Mouse (Mus musculus) hindbrain, embryonic 14.5 days (tissue): ENCODE measurements around the gene Ift80. TPM values are rescaled to one million over a fixed set of nuclear protein-coding genes. Genes with fewer than 3 reads are reported as not detected.
A peak's percentile ranks its signal among the peaks of the same experiment; 100 is the strongest.

Experiments used
- ATAC-seq: fragments of 200-750 bp; cut with Nextera tagmentation; 2 replicates; pipeline ENCODE4 v1.8.0; 2017; ENCODE audit warnings: moderate number of reproducible peaks, mild to moderate bottlenecking, moderate TSS enrichment, moderate library complexity; ENCODE audit not compliant: low FRiP score
- DNase-seq: peaks from one replicate; pipeline ENCODE4 v3.0.0-alpha.2; 2015; ENCODE audit warnings: low spot score
- H3K27ac ChIP-seq: fragments of 300-500 bp; sonication (generic); 2 replicates; pipeline ENCODE4 v1.5.1; 2014; ENCODE audit warnings: mild to moderate bottlenecking, moderate library complexity
- H3K27me3 ChIP-seq: fragments of 300-500 bp; sonication (generic); 2 replicates; pipeline ENCODE4 v1.6.1; 2014; ENCODE audit warnings: mild to moderate bottlenecking, low read length, mixed read lengths; ENCODE audit not compliant: control insufficient read depth, insufficient read depth
- H3K36me3 ChIP-seq: fragments of 300-500 bp; sonication (generic); replicated peaks from 2 replicates; pipeline ENCODE4 v1.6.1; 2014; ENCODE audit not compliant: control insufficient read depth, insufficient read depth
- H3K4me1 ChIP-seq: fragments of 300-500 bp; sonication (generic); replicated peaks from 2 replicates; pipeline ENCODE4 v1.6.1; 2014; ENCODE audit warnings: antibody characterized with exemption, low read length, mixed read lengths; ENCODE audit not compliant: control insufficient read depth, insufficient read depth
- H3K4me2 ChIP-seq: fragments of 300-500 bp; sonication (generic); replicated peaks from 2 replicates; pipeline ENCODE4 v1.6.1; 2014; ENCODE audit warnings: mild to moderate bottlenecking, moderate library complexity
- H3K4me3 ChIP-seq: fragments of 300-500 bp; sonication (generic); replicated peaks from 2 replicates; pipeline ENCODE4 v1.5.1; 2014; ENCODE audit warnings: mild to moderate bottlenecking, low read length
- H3K9ac ChIP-seq: fragments of 300-500 bp; sonication (generic); 2 replicates; pipeline ENCODE4 v1.6.1; 2014
- H3K9me3 ChIP-seq: fragments of 300-500 bp; sonication (generic); 2 replicates; pipeline ENCODE4 v1.6.1; 2016; ENCODE audit warnings: low read length; ENCODE audit not compliant: control insufficient read depth
- WGBS: fragments of 180-500 bp; shearing (Covaris S2); extraction: QIAGEN DNeasy Blood & Tissue Kit; methylation state at CpG from one replicate; pipeline ENCODE4 v1.1.7; 2014; 5-methylcytosine and 5-hydroxymethylcytosine counted together
- polyA plus RNA-seq: library from polyadenylated mRNA; unstranded; fragments of >200 nt; fragmentation: Nextera tagmentation; extraction: Ambion mirVana; gene quantifications from 2 replicates; pipeline ENCODE4 v1.2.1, GENCODE M21; 2014

Ift80 gene
- polyA plus RNA-seq, 1 experiment from 2014 or later, result 8.7 TPM

DNA sequence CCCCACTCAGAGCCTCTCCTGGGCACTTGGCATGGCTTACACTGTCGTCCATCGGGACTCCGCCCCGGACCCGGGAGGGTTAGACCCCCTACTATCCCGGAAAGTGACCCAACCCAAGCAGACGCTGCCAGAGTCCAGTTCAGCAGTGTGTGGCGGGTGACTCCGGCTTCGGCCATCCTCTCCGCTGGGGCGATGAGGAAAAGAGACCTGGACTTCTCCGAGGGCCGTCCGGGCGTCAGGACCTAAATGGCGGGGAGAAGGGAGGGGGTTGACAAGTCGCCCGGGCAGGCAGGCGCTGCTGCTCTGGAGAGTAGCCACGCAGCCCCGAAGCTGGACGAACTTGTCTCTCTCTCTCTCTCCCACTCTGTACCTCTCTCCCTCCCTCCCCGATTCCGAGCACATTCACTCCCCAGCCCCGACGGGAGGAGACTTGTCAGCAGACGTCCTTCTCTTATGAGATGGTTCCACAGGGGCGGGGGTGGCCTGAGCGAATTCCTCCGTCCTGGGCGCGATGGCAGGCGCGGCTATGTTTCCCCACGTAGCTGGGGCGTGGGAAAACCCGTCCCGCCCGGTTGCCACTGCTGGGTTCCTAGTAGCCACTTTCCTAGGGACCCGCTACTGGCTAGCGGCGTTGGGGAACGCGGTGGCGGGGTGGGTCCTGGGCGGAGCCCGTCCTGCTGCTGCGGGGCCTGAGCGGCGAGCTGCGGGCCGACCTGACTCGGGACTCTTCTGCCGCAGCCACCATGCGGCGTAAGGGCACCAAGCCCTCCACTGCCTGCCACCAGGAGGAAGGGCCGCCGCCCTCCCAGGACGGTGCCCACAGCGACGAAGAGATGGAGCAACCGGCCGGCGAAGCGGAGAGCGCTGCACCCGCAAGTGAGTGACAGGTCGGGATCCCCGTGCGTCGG is 1.2 kb upstream of the Ift80 start:
- H3K36me3 ChIP-seq, result no peaks in the 10 kb centered on the region
- peak; percentile 17 for ATAC-seq
- under 1% methylated on average over 72 of the region's 72 CpGs for WGBS

DNA sequence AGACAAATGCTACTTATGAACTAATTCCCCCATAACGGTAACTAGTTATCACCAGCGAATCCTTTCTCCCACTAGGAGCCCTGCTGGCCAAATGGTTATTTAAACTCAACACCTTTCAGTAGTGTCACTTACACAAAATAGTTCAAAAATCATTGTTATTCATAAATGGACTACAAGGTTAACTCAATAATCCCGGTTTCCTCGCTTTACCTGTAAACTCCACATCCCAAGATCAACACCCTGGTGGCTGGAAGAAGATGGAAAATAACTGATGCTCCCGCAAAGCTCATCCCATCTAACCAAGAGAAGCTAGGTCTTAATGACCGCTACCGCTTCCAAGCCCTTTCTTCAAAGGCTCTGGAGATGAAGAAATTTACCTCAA is 324 bp downstream of the Ift80 start:
- peak overlapping the region; percentile 62 for H3K9ac ChIP-seq
- 1% methylated on average over 7 of the region's 7 CpGs for WGBS

More for the DNA sequence above, 1.2 kb upstream of the Ift80 start:
- Histone ChIP-seq H3K9ac (peak overlapping the region; percentile 64), H3K4me2 (peak overlapping the region; percentile 96), H3K9me3 (no peaks in the 10 kb centered on the region), H3K27ac (peak overlapping the region; percentile 73), H3K4me1 (no peaks in the 10 kb centered on the region; the same call in 1 of the 2 replicates), H3K4me3 (peak overlapping the region; percentile 67), H3K27me3 (no peaks in the 10 kb centered on the region)
- no peak for DNase-seq

DNA sequence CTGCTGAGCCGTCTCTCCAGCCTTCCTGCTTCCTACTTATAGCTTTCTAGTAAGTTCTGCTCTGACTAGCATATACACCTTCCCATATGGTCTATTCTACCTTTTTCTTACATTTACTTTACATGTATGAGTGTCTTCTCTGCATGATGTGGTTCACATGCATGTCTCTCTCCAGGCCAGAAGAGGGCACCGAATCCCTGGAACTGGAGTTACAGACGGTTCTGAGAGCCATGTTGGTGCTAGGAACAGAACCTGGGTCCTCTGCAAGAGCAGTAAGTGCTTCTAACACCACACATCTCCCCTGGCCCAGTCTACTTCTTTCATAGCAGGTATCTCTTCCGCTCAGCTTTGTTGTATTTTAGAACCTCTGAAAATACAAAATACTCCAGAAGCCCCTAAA is 1.6 kb downstream of the Ift80 start:
- ATAC-seq, result no peak
- no peak overlapping the region for H3K9ac ChIP-seq
- no peaks in the 10 kb centered on the region; the same call in 1 of the 2 replicates for H3K4me1 ChIP-seq
- no peak overlapping the region for H3K4me2 ChIP-seq
- no peaks in the 10 kb centered on the region for H3K9me3 ChIP-seq
- H3K27ac ChIP-seq, result no peak overlapping the region
- DNase-seq, result no peak
- WGBS, result 95% methylated on average over 4 of the region's 4 CpGs
- no peaks in the 10 kb centered on the region for H3K27me3 ChIP-seq
- no peak overlapping the region for H3K4me3 ChIP-seq
- no peaks in the 10 kb centered on the region for H3K36me3 ChIP-seq

More for the DNA sequence above, 324 bp downstream of the Ift80 start:
- peak; percentile 22; the same call in 1 of the 2 replicates for ATAC-seq
- no peaks in the 10 kb centered on the region for H3K27me3 ChIP-seq
- H3K4me3 ChIP-seq, result peak overlapping the region; percentile 67
- H3K9me3 ChIP-seq, result no peaks in the 10 kb centered on the region
- no peaks in the 10 kb centered on the region for H3K36me3 ChIP-seq
- H3K4me2 ChIP-seq, result peak overlapping the region; percentile 63
- peak overlapping the region; percentile 39; the same call in 1 of the 2 replicates for H3K27ac ChIP-seq
- no peaks in the 10 kb centered on the region; the same call in 1 of the 2 replicates for H3K4me1 ChIP-seq
- DNase-seq, result peak; percentile 59

DNA sequence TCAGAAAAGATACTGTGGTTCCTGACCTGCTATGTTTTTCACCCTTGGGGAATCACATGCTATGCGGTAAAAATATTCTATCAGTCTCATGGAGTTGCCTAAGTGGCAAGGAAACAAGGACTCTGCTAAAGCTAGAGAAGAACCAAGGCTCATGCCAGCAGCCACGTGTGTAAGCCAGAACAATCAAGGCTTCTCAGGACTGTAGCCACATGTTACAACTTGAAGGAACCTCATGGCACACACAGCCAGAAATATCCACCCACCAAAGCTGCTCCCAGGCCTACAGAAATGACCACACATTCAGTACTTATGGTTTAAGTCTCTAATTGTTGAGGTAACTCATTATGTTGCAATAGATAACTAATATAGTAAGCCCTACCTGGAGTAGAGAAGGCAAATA is 17.8 kb downstream of the Ift80 start:
- Histone ChIP-seq H3K4me3 (no peak overlapping the region), H3K9ac (no peak overlapping the region), H3K4me2 (no peak overlapping the region), H3K4me1 (no peaks in the 10 kb centered on the region), H3K27ac (no peak overlapping the region), H3K36me3 (peaks cover 30% of the 10 kb centered on the region), H3K27me3 (no peaks in the 10 kb centered on the region), H3K9me3 (no peaks in the 10 kb centered on the region)
- DNase-seq (no peak), ATAC-seq (no peak)
- WGBS, result 90% methylated on average over 2 of the region's 2 CpGs

DNA sequence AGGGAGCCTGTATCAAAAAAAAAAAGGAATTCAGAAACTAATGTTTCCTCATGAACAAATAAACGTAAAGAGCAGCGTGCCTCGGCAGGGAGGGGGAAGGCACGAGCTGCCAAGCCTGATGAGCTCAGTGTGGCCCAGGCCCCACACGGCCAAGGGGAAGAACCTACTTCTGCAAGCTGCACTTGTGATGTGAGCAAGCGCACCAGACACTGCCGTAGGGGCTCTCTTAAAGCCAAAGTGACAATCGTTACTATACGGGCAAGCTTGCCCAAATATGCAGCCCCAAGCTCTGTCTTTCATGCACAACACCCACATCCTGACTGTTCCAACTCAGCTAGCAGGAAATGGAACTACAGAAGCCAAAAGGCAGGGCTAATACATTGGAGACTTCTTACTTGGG is 23.5 kb downstream of the Ift80 start:
- Histone ChIP-seq H3K9ac (no peak overlapping the region), H3K4me1 (no peaks in the 10 kb centered on the region), H3K9me3 (no peaks in the 10 kb centered on the region), H3K27ac (no peak overlapping the region), H3K4me3 (no peak overlapping the region), H3K4me2 (no peak overlapping the region), H3K27me3 (no peaks in the 10 kb centered on the region), H3K36me3 (peaks cover 9% of the 10 kb centered on the region; the same call in 1 of the 2 replicates)
- no peak for ATAC-seq
- DNase-seq, result no peak
- 89% methylated on average over 9 of the region's 9 CpGs for WGBS

DNA sequence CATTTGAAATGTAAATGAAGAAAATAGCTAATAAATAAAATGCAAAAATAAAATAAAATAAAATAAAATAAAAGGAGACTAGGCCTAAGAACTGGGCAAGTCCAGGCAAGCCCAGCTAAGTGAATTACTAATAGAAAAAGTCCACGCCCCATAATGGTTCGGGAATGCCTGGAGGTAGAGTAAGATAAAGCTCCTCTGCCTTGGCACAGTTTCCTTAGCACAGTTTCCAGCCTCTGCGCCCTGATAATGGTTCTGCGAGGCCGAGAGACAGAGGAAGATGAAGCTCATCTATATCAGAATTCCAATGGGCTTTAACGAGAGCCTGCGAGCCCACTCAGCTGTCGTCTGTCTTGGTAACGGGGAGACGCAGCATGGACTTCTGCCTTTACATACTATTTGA is 25.2 kb downstream of the Ift80 start:
- Histone ChIP-seq H3K4me3 (no peak overlapping the region), H3K27me3 (no peaks in the 10 kb centered on the region), H3K27ac (no peak overlapping the region), H3K4me2 (no peak overlapping the region), H3K9me3 (no peaks in the 10 kb centered on the region), H3K9ac (no peak overlapping the region), H3K36me3 (no peaks in the 10 kb centered on the region), H3K4me1 (no peaks in the 10 kb centered on the region)
- DNase-seq (no peak), ATAC-seq (no peak)
- 91% methylated on average over 10 of the region's 10 CpGs for WGBS

DNA sequence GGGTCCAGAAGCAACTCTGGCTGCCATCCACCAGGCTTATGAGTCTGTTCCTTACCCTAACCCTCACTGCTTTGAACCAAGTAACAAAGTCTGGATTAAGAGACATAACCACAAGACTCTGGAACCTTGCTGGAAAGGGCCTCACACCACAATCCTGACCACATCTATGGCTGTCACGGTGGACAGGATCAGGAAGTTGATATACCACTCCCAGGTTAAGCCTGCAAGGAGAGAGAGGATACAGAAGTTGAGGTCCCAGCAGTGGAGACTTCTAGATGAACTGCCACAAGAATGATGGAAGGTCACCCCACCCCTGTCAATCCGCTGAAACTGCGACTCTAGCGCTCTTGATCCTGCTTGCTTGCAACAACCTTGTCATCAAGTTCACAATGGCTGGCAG is 26.7 kb downstream of the Ift80 start:
- Histone ChIP-seq H3K4me3 (no peak overlapping the region), H3K27me3 (no peaks in the 10 kb centered on the region), H3K27ac (no peak overlapping the region), H3K9ac (no peak overlapping the region), H3K4me1 (no peaks in the 10 kb centered on the region), H3K36me3 (no peaks in the 10 kb centered on the region), H3K9me3 (no peaks in the 10 kb centered on the region), H3K4me2 (no peak overlapping the region)
- 92% methylated on average over 4 of the region's 4 CpGs for WGBS
- ATAC-seq (no peak), DNase-seq (no peak)

DNA sequence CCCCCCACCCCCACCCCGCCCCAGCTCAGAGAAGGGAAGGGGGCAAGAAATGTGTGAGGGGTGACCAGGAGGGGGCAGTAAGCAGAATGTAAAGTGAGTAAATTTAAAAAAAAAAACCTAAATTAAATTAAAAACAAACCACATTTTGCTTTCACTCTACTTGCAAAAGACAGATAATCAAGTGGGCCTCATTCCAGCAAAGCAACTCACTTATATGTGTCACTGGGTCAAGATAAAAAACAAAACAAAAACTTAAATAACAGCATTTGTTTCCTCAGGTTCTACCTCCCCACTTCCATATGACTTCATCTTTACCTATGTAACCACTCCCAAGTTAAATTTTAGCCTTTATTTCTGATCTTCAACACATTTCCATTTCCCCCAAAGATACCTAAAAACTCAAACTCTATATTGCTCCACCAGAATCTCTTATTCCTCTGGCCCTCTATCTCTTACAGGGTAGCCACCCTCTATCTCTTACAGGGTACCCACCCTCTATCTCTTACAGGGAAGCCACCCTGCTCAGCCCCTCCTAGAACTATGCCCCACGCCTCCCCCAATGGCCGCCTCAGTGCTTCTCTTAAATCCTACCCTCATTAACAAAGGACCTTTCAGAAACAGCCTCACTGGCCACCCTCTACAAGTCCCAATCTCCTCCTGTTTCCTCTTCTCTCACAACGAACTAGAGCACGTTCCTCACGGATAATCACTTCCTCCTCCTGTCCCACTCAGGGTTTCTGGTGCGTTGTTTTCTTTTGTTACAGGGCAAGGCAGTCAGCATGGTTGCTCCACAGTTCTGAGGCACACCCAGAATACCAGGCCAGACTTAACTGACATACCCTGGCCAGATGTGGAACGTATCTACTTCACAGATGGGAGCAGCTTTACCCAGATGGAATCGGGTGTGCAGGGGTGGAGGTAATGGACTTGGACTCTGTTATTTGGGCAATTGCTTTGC is 28.6 kb downstream of the Ift80 start:
- Histone ChIP-seq H3K27me3 (no peaks in the 10 kb centered on the region), H3K4me3 (no peak overlapping the region), H3K9me3 (no peaks in the 10 kb centered on the region), H3K4me1 (no peaks in the 10 kb centered on the region), H3K27ac (no peak overlapping the region), H3K36me3 (no peaks in the 10 kb centered on the region), H3K9ac (no peak overlapping the region), H3K4me2 (no peak overlapping the region)
- ATAC-seq (no peak), DNase-seq (no peak)
- 74% methylated on average over 9 of the region's 9 CpGs for WGBS
